Mouse (Mus musculus) megakaryocyte, embryonic 14.5 days (primary cell): Measurements from ENCODE around the gene Rb1.

Source experiments
- FLI1 ChIP-seq: IDR thresholded peaks from 2 replicates; pipeline ENCODE4 v1.6.1; 2012; ENCODE audit warnings: low read length, inconsistent platforms, mixed read lengths
- GATA1 ChIP-seq: IDR thresholded peaks from 3 replicates; pipeline ENCODE4 v1.6.1; 2012; ENCODE audit warnings: mixed read lengths, low read length, inconsistent platforms, borderline replicate concordance

DNA sequence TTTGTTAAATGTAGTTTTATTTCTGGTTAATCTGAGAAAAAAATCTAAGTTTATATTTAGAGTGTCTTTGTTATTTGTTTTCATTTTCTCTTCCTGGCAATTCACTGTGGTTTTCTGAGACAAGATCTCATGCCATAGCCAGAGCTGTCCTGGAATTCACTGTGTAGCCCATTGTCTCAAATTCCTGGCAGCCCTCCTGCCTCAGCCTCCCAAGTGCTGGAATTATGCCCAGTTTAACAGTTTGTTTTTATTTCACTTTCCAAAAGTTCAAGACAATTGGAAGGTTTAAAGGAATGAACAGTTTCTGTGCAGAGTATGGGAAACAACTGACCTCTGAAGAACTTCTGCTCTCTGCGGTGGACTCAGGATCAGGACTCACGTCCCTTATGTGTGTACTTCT, 4.2 kb upstream of the Rb1 start:
- TF ChIP-seq FLI1 (no peak), GATA1 (no peak)
